Mouse (Mus musculus) hindbrain, postnatal 0 days (tissue): ENCODE results near the gene Invs. TPM values are rescaled to one million over a fixed set of nuclear protein-coding genes. Genes with fewer than 3 reads are reported as not detected.

Experiments used
- ATAC-seq: fragments of 200-750 bp; cut with Nextera tagmentation; 2 replicates; pipeline ENCODE4 v1.8.0; 2017; ENCODE audit warnings: mild to moderate bottlenecking, moderate TSS enrichment, moderate library complexity
- DNase-seq: peaks from one replicate; pipeline ENCODE4 v3.0.0-alpha.2; 2015; ENCODE audit warnings: low spot score
- H3K27ac ChIP-seq: fragments of 300-500 bp; sonication (generic); 2 replicates; pipeline ENCODE4 v1.5.1; 2014; ENCODE audit warnings: mild to moderate bottlenecking
- H3K27me3 ChIP-seq: fragments of 300-500 bp; sonication (generic); 2 replicates; pipeline ENCODE4 v1.6.1; 2014; ENCODE audit warnings: low read length, mixed read lengths; ENCODE audit not compliant: insufficient read depth
- H3K36me3 ChIP-seq: fragments of 300-500 bp; sonication (generic); 2 replicates; pipeline ENCODE4 v1.6.1; 2014; ENCODE audit warnings: low read length, mixed read lengths; ENCODE audit not compliant: insufficient read depth
- H3K4me1 ChIP-seq: fragments of 300-500 bp; sonication (generic); 2 replicates; pipeline ENCODE4 v1.6.1; 2014; ENCODE audit warnings: antibody characterized with exemption, low read length, mixed read lengths; ENCODE audit not compliant: insufficient read depth
- H3K4me2 ChIP-seq: fragments of 300-500 bp; sonication (generic); 2 replicates; pipeline ENCODE4 v1.6.1; 2014; ENCODE audit warnings: low read depth, mild to moderate bottlenecking, low read length, moderate library complexity, mixed read lengths
- H3K4me3 ChIP-seq: fragments of 300-500 bp; sonication (generic); 2 replicates; pipeline ENCODE4 v1.5.1; 2014; ENCODE audit warnings: low read length
- H3K9ac ChIP-seq: fragments of 300-500 bp; sonication (generic); replicated peaks from 2 replicates; pipeline ENCODE4 v1.6.1; 2014; ENCODE audit warnings: mild to moderate bottlenecking, low read length, moderate library complexity, mixed read lengths
- H3K9me3 ChIP-seq: fragments of 300-500 bp; sonication (generic); 2 replicates; pipeline ENCODE4 v1.6.1; 2016; ENCODE audit warnings: low read length, mixed read lengths
- CTCF ChIP-seq: IDR thresholded peaks from 2 replicates; pipeline ENCODE4 v1.5.1; 2016; ENCODE audit warnings: antibody characterized with exemption, control low read depth, low read depth
- WGBS: fragments of 180-500 bp; shearing (Covaris S2); extraction: QIAGEN DNeasy Blood & Tissue Kit; methylation state at CpG from one replicate; pipeline ENCODE4 v1.1.7; 2014; 5-methylcytosine and 5-hydroxymethylcytosine counted together
- polyA plus RNA-seq: library from polyadenylated mRNA; unstranded; fragments of >200 nt; fragmentation: Nextera tagmentation; extraction: Ambion mirVana; gene quantifications from 2 replicates; pipeline ENCODE4 v1.2.1, GENCODE M21; 2015
- total RNA-seq: library from RNA; depleted of rRNA; stranded (reverse); fragments of >200 nt; gene quantifications from 2 replicates; pipeline ENCODE4 v1.2.3, GENCODE M21; 2014

The Invs gene
- total and polyA plus RNA-seq, 2 experiments from 2014 or later: 2.9 to 10.9 TPM

DNA sequence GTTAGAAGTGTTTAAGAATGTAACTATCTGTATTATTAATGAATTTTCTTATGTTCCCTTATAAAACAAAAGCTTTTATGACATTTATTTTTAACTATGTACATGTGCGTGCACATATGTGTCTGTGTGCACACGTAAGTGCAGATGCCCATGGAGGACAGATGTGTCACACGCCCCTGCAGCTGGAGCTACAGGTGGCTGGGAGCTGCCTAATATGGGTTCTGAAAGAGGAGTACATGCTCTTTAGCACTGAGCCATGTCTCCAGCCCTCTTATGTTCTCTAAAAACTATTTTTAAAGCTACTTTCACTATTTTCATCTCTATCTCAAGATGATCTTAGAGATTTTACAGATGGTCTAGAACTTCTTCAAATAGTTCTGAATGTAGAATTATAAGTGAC, 21.5 kb upstream of the Invs start:
- no peak for TF ChIP-seq CTCF
- Histone ChIP-seq H3K9ac (no peak overlapping the region), H3K9me3 (no peaks in the 10 kb centered on the region), H3K4me3 (no peak overlapping the region), H3K36me3 (no peaks in the 10 kb centered on the region), H3K4me1 (no peaks in the 10 kb centered on the region), H3K27ac (no peak overlapping the region), H3K4me2 (no peak overlapping the region), H3K27me3 (no peaks in the 10 kb centered on the region)
- no peak for DNase-seq
- ATAC-seq: no peak
- 96% methylated on average over 3 of the region's 3 CpGs for WGBS

DNA sequence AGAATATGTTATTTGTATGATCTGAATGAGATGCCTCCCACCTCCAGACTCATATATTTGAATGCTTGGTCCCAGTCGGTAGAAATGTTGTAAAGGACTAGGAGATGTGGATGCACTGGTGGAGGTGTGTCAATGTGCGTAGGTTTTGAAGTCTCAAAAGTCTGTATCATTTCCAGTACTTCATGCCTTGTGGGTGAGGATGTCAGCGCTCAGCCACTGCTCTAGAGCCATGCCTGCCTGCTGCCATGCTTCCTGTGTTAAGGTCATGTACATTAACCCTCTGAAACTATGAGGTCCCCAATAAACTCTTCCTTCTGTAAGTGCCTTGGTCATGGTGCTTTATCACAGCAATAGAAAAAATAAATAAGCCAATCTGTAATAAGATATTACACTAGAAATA, 11.9 kb upstream of the Invs start:
- H3K27ac ChIP-seq: no peak overlapping the region
- DNase-seq (no peak), ATAC-seq (no peak)
- no peaks in the 10 kb centered on the region for H3K36me3 ChIP-seq
- H3K4me1 ChIP-seq: no peaks in the 10 kb centered on the region
- H3K4me2 ChIP-seq: no peak overlapping the region
- TF ChIP-seq CTCF: no peak
- H3K27me3 ChIP-seq: no peaks in the 10 kb centered on the region
- H3K9ac ChIP-seq: no peak overlapping the region
- H3K4me3 ChIP-seq: no peak overlapping the region
- WGBS: 93% methylated on average over 3 of the region's 3 CpGs
- H3K9me3 ChIP-seq: no peaks in the 10 kb centered on the region

DNA sequence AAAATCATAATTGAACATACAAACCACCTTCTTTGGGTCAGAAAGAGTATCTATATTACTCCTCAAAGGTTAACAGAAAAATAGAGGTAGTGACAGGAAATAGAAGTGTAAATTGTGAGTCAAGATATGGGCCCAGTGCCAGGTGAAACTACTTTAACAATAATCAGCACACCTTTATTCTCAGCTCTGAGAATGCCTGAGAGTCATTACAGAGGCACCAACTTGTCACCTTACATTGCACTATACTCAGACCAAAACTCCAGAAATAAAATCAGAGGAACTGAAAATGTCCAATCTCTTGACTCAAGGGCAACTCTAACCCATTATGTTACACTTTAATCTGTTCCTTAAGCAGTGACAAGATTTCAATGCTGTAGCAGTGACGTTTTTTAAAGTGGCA, 11.4 kb upstream of the Invs start:
- H3K36me3 ChIP-seq: no peaks in the 10 kb centered on the region
- H3K9ac ChIP-seq: no peak overlapping the region
- no peak overlapping the region for H3K4me2 ChIP-seq
- TF ChIP-seq CTCF: no peak
- no peak overlapping the region for H3K27ac ChIP-seq
- WGBS: 87% methylated on average over 1 of the region's 1 CpGs
- no peaks in the 10 kb centered on the region for H3K9me3 ChIP-seq
- no peaks in the 10 kb centered on the region for H3K4me1 ChIP-seq
- DNase-seq: no peak
- no peak overlapping the region for H3K4me3 ChIP-seq
- no peak for ATAC-seq
- no peaks in the 10 kb centered on the region for H3K27me3 ChIP-seq

DNA sequence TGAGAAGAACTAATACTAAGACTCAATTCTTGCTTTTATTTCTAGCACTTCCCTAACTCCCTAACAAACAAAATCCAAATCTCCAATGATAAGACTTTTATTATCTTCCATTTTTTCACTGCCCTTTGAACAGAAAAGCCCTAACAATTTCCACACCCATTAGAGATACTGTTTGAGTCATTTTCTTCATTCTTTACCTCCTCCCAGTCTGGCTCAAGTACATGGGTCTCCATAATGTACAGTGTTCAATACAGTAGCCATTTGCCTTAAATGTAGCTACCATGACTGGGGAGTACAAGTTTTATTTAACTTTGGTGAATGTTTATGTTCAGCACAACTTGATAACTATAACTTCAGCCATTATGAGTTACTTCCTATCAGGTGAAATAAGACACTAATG, 9.0 kb upstream of the Invs start:
- no peaks in the 10 kb centered on the region for H3K36me3 ChIP-seq
- H3K4me1 ChIP-seq: no peaks in the 10 kb centered on the region
- no peaks in the 10 kb centered on the region for H3K9me3 ChIP-seq
- no peak for TF ChIP-seq CTCF
- H3K27me3 ChIP-seq: no peaks in the 10 kb centered on the region
- no peak overlapping the region for H3K27ac ChIP-seq
- ATAC-seq (no peak), DNase-seq (no peak)
- no peak overlapping the region for H3K4me2 ChIP-seq
- H3K9ac ChIP-seq: no peak overlapping the region
- H3K4me3 ChIP-seq: no peak overlapping the region

DNA sequence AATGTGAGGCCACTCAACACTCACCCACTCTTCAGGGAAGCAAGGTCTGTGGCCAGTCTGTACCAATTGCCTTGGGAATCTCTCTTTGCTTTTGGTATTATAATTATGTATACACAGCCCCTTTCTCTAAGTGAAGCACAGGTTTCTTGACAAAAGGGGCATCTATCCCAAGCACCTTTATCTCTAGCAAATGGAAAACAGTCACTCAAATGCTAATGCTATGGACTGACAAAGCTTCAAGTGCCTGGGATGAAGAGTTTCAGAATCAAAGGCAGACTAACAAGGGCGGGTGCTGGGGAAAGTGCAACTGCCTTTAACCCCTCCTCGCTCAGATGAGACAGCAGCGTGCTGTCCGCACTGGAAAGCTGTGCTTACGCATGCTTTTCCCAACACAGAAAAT, 7.7 kb upstream of the Invs start:
- Histone ChIP-seq H3K9ac (no peak overlapping the region), H3K27me3 (no peaks in the 10 kb centered on the region), H3K36me3 (no peaks in the 10 kb centered on the region), H3K27ac (no peak overlapping the region), H3K9me3 (no peaks in the 10 kb centered on the region), H3K4me2 (no peak overlapping the region), H3K4me1 (no peaks in the 10 kb centered on the region), H3K4me3 (no peak overlapping the region)
- no peak for TF ChIP-seq CTCF
- ATAC-seq: no peak
- WGBS: 33% methylated on average over 5 of the region's 5 CpGs
- DNase-seq: no peak

DNA sequence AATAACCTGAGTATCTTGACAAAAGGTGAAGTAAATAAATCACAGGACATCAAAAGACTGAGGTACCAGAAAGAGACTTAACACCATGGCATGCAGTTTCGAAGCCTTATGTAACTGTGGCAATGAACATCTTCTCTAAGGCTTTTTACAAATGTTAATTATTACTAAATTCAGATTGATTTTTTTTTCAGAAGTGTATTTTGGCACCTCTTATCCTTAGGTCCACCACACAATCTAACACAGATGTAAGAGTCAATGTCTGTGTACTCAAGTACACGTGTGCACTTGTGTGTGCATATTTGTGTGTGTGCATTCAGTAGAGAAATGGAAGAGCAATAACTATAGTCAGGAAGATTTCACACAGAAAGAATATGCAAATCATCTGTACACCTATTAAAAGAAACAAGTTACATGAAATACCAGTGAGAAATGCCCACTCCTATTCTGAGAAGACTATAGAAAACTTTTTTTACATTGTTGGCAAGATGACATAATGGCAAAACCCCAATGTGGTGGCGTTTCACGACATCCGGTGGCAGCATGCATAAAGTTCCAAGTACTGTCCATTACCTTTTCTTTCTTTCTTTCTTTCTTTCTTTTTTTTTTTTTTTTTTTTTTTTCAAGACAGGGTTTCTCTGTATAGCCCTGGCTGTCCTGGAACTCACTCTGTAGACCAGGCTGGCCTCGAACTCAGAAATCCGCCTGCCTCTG, 6.3 kb upstream of the Invs start:
- 94% methylated on average over 7 of the region's 7 CpGs for WGBS
- H3K9me3 ChIP-seq: no peaks in the 10 kb centered on the region
- H3K36me3 ChIP-seq: no peaks in the 10 kb centered on the region
- no peak overlapping the region for H3K27ac ChIP-seq
- H3K4me3 ChIP-seq: no peak overlapping the region
- TF ChIP-seq CTCF: no peak
- no peaks in the 10 kb centered on the region for H3K4me1 ChIP-seq
- no peak overlapping the region for H3K9ac ChIP-seq
- ATAC-seq (no peak), DNase-seq (no peak)
- no peak overlapping the region for H3K4me2 ChIP-seq
- no peaks in the 10 kb centered on the region for H3K27me3 ChIP-seq

DNA sequence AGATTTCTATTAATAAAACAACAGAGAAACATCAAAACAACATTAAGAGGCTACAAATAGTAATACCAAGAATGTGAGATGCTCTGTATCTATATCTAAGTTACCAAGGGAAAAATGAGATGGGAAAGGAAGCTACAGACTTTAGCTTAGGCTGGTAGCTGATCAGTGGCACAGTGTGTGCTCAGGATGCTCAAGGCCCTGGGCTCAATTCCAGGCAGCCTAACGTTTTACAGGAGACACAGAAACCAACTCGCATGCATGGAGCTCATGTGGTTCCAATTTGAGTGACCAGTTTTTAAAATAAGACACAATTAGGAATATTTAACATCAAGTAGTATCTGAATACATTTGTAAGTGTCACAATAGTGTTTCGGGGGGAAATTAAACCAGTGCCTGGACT, 3.8 kb upstream of the Invs start:
- TF ChIP-seq CTCF: no peak
- no peak overlapping the region for H3K4me2 ChIP-seq
- H3K27me3 ChIP-seq: no peaks in the 10 kb centered on the region
- H3K9me3 ChIP-seq: no peaks in the 10 kb centered on the region
- ATAC-seq (no peak), DNase-seq (no peak)
- peaks cover 4% of the 10 kb centered on the region for H3K4me1 ChIP-seq
- H3K4me3 ChIP-seq: no peak overlapping the region
- H3K27ac ChIP-seq: no peak overlapping the region
- H3K36me3 ChIP-seq: no peaks in the 10 kb centered on the region
- 71% methylated on average over 3 of the region's 3 CpGs for WGBS
- H3K9ac ChIP-seq: no peak overlapping the region
